ENCODE assay signal across 18 mouse cellular contexts in the genomic region with DNA sequence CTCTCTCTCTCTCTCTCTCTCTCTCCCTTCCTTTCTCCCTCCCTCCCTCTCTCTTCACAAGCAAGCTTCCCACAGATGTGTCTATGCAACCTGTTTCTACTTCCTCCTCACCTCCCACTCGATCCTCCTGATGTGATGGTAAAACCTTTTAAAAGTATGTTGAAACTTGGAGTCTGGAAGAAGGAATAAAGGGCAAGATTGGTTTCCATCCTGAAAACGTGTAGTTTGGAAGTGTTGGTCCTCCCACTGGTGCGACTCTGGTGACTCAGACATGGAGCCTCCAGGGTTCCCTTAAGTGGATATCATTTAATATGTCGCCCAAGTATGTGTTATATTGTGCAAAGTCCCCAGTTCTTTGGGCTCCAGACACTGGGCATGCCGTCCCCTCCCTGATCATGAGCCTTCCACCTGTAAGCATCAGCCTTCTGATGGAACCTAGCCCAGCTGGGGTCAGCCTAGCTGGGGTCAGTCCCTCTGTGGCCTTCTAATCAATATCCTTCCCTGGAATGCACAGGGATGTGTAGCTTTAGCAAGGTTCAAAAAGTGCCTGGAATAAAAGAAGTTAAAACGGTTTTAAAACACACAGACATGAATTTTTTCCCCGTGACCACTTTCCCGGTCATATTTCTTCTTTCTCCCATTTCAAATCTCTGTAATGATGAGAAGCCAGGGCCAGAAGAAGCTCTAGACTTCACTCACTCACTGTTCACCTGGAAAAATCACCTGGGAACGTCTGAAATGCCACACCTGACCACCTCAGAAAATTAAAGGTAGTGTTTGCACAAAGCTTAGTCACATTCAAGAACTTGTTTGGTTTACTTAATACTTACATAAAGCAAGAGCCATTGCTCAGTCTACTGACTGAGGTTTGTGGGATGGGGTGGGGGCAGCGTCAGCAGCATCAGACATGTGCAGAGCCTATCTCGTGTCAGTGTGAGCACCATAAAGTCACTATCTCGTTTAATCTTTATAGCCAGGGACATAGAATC. TPM values are rescaled to one million over a fixed set of nuclear protein-coding genes. Genes with fewer than 3 reads are reported as not detected.
A peak's percentile ranks its signal among the peaks of the same experiment; 100 is the strongest.
DNase-seq lines count a peak whose midpoint lies in the region; ATAC-seq and TF ChIP-seq lines count a peak whose summit lies in the region.
"Had no signal": no experiment of that assay in that cellular context is flagged by ENCODE, and none has a peak within 500 bp of the region (broad histone marks: within the 10 kb centered on the region; RNA-seq: fewer than 3 reads in every experiment).

No protein-coding gene starts in this region.

- no peaks in the 10 kb centered on the region for H3K27me3 ChIP-seq in stomach, embryonic 15.5 days (replicated peaks)
- H3K27me3 ChIP-seq: embryonic facial prominence, embryonic 12.5 days; forebrain, embryonic 15.5 days; hindbrain, embryonic 13.5 days had no signal

- peak; percentile 47; the same call in 1 of the 2 replicates for ATAC-seq in stomach, embryonic 15.5 days (ENCODE audit: insufficient read depth, low FRiP score, low read depth)
- ATAC-seq: forebrain, embryonic 15.5 days; hindbrain, postnatal 0 days had no signal

- 0 out of 2 replicates have a peak, but pooled peaks cover 4% of the 10 kb centered on the region for H3K4me1 ChIP-seq in stomach, embryonic 15.5 days

- TF ChIP-seq CTCF in left cerebral cortex, adult 2 months (IDR thresholded peaks at IDR 0.05): no peak

- no peak overlapping the region for H3K27ac ChIP-seq in left cerebral cortex, adult 2 months
- H3K27ac ChIP-seq in stomach, embryonic 15.5 days: no peak overlapping the region
- H3K27ac ChIP-seq: embryonic facial prominence, embryonic 12.5 days; forebrain, embryonic 15.5 days; hindbrain, embryonic 13.5 days; hindbrain, postnatal 0 days had no signal

- no peak overlapping the region for H3K4me3 ChIP-seq in left cerebral cortex, adult 2 months
- no peak overlapping the region for H3K4me3 ChIP-seq in stomach, embryonic 15.5 days (replicated peaks)
- H3K4me3 ChIP-seq: embryonic facial prominence, embryonic 12.5 days; forebrain, embryonic 15.5 days; hindbrain, embryonic 13.5 days had no signal

- H3K9ac ChIP-seq in stomach, embryonic 15.5 days: no peak overlapping the region
- H3K9ac ChIP-seq: embryonic facial prominence, embryonic 12.5 days; forebrain, embryonic 15.5 days; hindbrain, embryonic 13.5 days had no signal

- intact Hi-C loops in left cerebral cortex, adult 2 months (cut with DNase I): no loop called here

- DNase-seq in left cerebral cortex, adult 18-20 months (ENCODE audit: low spot score in 2 of 2): peak; percentile 8 to 18
- DNase-seq in left cerebral cortex, adult 2 months (ENCODE audit: extremely low spot score in 1 of 2, low spot score in 2 of 2): no peak
- peak; percentile 19 for DNase-seq in lung, postnatal 36 days
- DNase-seq in lung, postnatal 10 days: no peak
- peak; percentile 12 for DNase-seq in telencephalon, adult 2 months (ENCODE audit: low read depth, low spot score)
- no peak for DNase-seq in urinary bladder, postnatal 14 days (ENCODE audit: low spot score)
- DNase-seq: adrenal gland, adult 8-10 months; adrenal gland, postnatal 36 days; cerebellum, adult 11 months; cerebellum, adult 8-10 months; cerebellum, postnatal 14 days; gastrocnemius, postnatal 14 days; heart, postnatal 10 days had no signal

- no peaks in the 10 kb centered on the region for H3K9me3 ChIP-seq in stomach, embryonic 15.5 days
- H3K9me3 ChIP-seq: embryonic facial prominence, embryonic 12.5 days; forebrain, embryonic 15.5 days; hindbrain, embryonic 13.5 days had no signal

- 64% methylated on average over 12 of the region's 12 CpGs for WGBS in stomach, embryonic 15.5 days

- H3K4me2 ChIP-seq in stomach, embryonic 15.5 days: no peak overlapping the region
- H3K4me2 ChIP-seq: embryonic facial prominence, embryonic 12.5 days; forebrain, embryonic 15.5 days; hindbrain, embryonic 13.5 days had no signal

- no peaks in the 10 kb centered on the region for H3K36me3 ChIP-seq in stomach, embryonic 15.5 days
- H3K36me3 ChIP-seq: embryonic facial prominence, embryonic 12.5 days; forebrain, embryonic 15.5 days; hindbrain, embryonic 13.5 days had no signal

RNA-seq across cellular contexts. Expression of gene Jun, which starts 30.1 kb away (rescaled TPM):
- 10 to 100 TPM; 53.8 to 60.5 TPM for total RNA-seq in left cerebral cortex, adult 18-20 months (2021)
- total RNA-seq in left cerebral cortex, adult 2 months (2021): 10 to 100 TPM; 56.7 to 61.4 TPM
- polyA plus RNA-seq in stomach, embryonic 15.5 days (2015; fragmentation: Nextera tagmentation; extraction: Ambion mirVana): 102 and 103 TPM in 2 replicates

RNA-seq across cellular contexts. Expression of gene Mysm1, which starts 43.0 kb away (rescaled TPM):
- 10 to 100 TPM; 33.0 to 34.0 TPM for total RNA-seq in left cerebral cortex, adult 18-20 months (2021)
- 10 to 100 TPM; 39.6 to 41.6 TPM for total RNA-seq in left cerebral cortex, adult 2 months (2021)
- 30.9 and 31.9 TPM in 2 replicates for polyA plus RNA-seq in stomach, embryonic 15.5 days (2015; fragmentation: Nextera tagmentation; extraction: Ambion mirVana)

Comparison
In these comparisons a context has a peak if more than half of its experiments do, and no peak if none do; other contexts are left out.
1. DNase-seq: peak in left cerebral cortex, adult 18-20 months (2 of 2), lung, postnatal 36 days (single experiment) and telencephalon, adult 2 months (single experiment); none in left cerebral cortex, adult 2 months (0 of 2), lung, postnatal 10 days (single experiment) and urinary bladder, postnatal 14 days (single experiment).